Mouse (Mus musculus) neural tube, embryonic 14.5 days (tissue): ENCODE measurements around the gene Gbf1. TPM values are rescaled to one million over a fixed set of nuclear protein-coding genes. Genes with fewer than 3 reads are reported as not detected.
A peak's percentile ranks its signal among the peaks of the same experiment; 100 is the strongest.
"Not testable (repeated sequence)": the region's sequence is repeated elsewhere in the genome, so short reads cannot be mapped to it uniquely, and the experiment has no call there.

Experiments used
- ATAC-seq: fragments of 200-750 bp; cut with Nextera tagmentation; 2 replicates; pipeline ENCODE4 v1.8.0; 2017; ENCODE audit warnings: low read depth, mild to moderate bottlenecking, moderate TSS enrichment, moderate library complexity
- H3K27ac ChIP-seq: fragments of 300-500 bp; sonication (generic); 2 replicates; pipeline ENCODE4 v1.5.1; 2014; ENCODE audit warnings: low read depth, mild to moderate bottlenecking, control low read depth, low read length, moderate library complexity, mixed read lengths
- H3K27me3 ChIP-seq: fragments of 300-500 bp; sonication (generic); 2 replicates; pipeline ENCODE4 v1.6.1; 2014; ENCODE audit warnings: low read length; ENCODE audit not compliant: control insufficient read depth, insufficient read depth
- H3K36me3 ChIP-seq: fragments of 300-500 bp; sonication (generic); 2 replicates; pipeline ENCODE4 v1.6.1; 2014; ENCODE audit warnings: low read length, mixed read lengths; ENCODE audit not compliant: control insufficient read depth, insufficient read depth
- H3K4me1 ChIP-seq: fragments of 300-500 bp; sonication (generic); 2 replicates; pipeline ENCODE4 v1.6.1; 2014; ENCODE audit warnings: low read length; ENCODE audit not compliant: control insufficient read depth, insufficient read depth
- H3K4me2 ChIP-seq: fragments of 300-500 bp; sonication (generic); 2 replicates; pipeline ENCODE4 v1.6.1; 2014; ENCODE audit warnings: mild to moderate bottlenecking, low read depth, low read length, control low read depth
- H3K4me3 ChIP-seq: fragments of 300-500 bp; sonication (generic); 2 replicates; pipeline ENCODE4 v1.5.1; 2014; ENCODE audit warnings: low read depth, low read length, control low read depth, mixed read lengths
- H3K9ac ChIP-seq: fragments of 300-500 bp; sonication (generic); replicated peaks from 2 replicates; pipeline ENCODE4 v1.6.1; 2014; ENCODE audit warnings: low read depth, mild to moderate bottlenecking, control low read depth, low read length, mixed read lengths
- H3K9me3 ChIP-seq: fragments of 300-500 bp; sonication (generic); 2 replicates; pipeline ENCODE4 v1.6.1; 2016; ENCODE audit warnings: low read length; ENCODE audit not compliant: control insufficient read depth
- WGBS: fragments of 180-500 bp; shearing (Covaris S2); extraction: QIAGEN DNeasy Blood & Tissue Kit; methylation state at CpG from one replicate; pipeline ENCODE4 v1.1.7; 2014; 5-methylcytosine and 5-hydroxymethylcytosine counted together
- polyA plus RNA-seq: library from polyadenylated mRNA; unstranded; fragments of >200 nt; fragmentation: Nextera tagmentation; extraction: Ambion mirVana; gene quantifications from 2 replicates; pipeline ENCODE4 v1.2.1, GENCODE M21; 2014

Gbf1 gene
- polyA plus RNA-seq, 1 experiment from 2014 or later, result 79.4 TPM

DNA sequence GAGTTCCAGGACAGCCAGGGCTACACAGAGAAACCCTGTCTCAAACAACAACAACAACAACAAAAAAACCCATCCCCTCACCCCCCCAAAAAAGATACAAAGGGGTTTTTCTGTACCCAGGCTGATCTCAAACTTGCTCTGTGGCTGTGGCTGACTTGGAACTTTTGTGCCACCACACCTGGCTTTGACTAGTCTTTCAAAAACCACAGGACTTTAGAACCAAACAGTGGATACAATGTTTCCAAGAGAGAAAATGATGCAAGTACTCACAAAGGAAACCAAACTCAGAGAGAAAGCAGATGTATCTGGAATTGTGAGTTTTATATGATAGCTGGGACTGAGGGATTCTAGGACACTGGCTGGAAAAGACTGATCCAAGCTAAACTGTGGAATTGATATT lies 27.7 kb upstream of the Gbf1 start:
- H3K27me3 ChIP-seq, result no peaks in the 10 kb centered on the region
- H3K27ac ChIP-seq, result no peak overlapping the region
- no peak overlapping the region for H3K4me3 ChIP-seq
- no peak for ATAC-seq
- no peaks in the 10 kb centered on the region for H3K4me1 ChIP-seq
- H3K9ac ChIP-seq, result no peak overlapping the region
- no peak overlapping the region for H3K4me2 ChIP-seq
- no peaks in the 10 kb centered on the region for H3K9me3 ChIP-seq
- H3K36me3 ChIP-seq, result no peaks in the 10 kb centered on the region

DNA sequence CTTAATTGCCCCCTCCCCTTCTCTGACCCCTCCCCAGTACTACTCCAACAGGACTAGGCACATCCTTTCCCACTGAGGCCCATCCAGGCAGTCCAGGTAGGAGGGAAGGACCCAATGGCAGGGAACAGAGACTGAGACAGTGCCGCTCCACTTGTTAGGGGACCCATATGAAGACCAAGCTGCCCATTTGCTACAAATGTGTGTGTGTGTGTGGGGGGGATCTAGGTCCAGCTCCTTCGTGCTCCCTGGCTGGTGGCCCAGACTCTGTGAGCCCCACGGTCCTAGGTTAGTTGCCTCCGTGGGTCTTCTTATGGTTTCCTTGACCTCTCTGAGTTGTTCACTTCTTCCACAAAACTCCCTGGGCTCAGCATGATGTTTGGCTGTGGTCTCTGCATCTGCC lies 26.0 kb upstream of the Gbf1 start:
- H3K9me3 ChIP-seq, result no peaks in the 10 kb centered on the region
- no peaks in the 10 kb centered on the region for H3K4me1 ChIP-seq
- H3K9ac ChIP-seq, result no peak overlapping the region
- H3K4me3 ChIP-seq, result no peak overlapping the region
- peaks cover 7% of the 10 kb centered on the region for H3K27me3 ChIP-seq
- ATAC-seq, result no peak
- WGBS, result 81% methylated on average over 4 of the region's 4 CpGs
- H3K4me2 ChIP-seq, result no peak overlapping the region
- no peak overlapping the region for H3K27ac ChIP-seq
- no peaks in the 10 kb centered on the region for H3K36me3 ChIP-seq

DNA sequence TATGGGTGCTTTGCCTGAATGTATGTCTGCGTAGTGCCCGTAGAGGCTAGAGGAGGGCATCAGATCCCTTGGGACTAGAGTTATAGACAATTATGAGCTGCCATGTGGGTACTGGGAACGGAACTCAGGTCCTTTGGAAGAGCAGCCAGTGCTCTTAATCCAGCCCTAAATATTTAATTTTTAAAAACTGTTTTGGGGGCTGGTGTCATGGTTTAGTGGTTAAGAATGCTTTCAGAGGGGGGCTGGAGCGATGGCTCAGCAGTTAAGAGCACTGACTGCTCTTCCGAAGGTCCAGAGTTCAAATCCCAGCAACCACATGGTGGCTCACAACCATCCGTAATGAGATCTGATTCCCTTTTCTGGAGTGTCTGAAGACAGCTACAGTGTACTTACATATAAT lies 22.6 kb upstream of the Gbf1 start:
- H3K4me2 ChIP-seq, H3K4me3 ChIP-seq, H3K27ac ChIP-seq, H3K4me1 ChIP-seq, H3K9me3 ChIP-seq, ATAC-seq, H3K36me3 ChIP-seq, H3K9ac ChIP-seq: not testable (repeated sequence)
- 73% methylated on average over 6 of the region's 6 CpGs for WGBS
- peaks cover 30% of the 10 kb centered on the region for H3K27me3 ChIP-seq

DNA sequence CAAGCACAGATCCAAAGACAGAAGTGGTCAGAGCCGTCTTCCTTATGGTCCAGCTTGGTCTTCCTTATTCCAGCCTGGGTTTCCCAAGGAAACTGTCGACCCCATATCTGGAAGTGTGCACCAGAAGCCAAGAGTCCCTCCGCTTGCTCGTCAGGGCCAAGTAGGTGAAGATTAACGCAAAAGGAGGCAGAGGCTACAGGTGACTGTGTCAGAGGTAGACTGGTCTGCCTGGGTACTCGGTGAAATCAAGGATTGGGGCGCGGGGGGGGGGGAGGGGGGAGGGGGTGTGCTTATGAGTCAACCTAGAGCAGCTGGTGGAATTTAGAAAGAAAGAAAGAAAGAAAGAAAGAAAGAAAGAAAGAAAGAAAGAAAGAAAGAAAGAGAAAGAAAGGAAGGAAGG lies 21.0 kb upstream of the Gbf1 start:
- Histone ChIP-seq H3K27me3 (peaks cover 34% of the 10 kb centered on the region), H3K27ac (no peak overlapping the region), H3K4me2 (no peak overlapping the region; the same call in 1 of the 2 replicates), H3K36me3 (no peaks in the 10 kb centered on the region), H3K4me1 (peaks cover 10% of the 10 kb centered on the region; the same call in 1 of the 2 replicates), H3K9me3 (no peaks in the 10 kb centered on the region), H3K9ac (no peak overlapping the region), H3K4me3 (no peak overlapping the region)
- ATAC-seq, result no peak
- WGBS, result 12% methylated on average over 6 of the region's 8 CpGs

DNA sequence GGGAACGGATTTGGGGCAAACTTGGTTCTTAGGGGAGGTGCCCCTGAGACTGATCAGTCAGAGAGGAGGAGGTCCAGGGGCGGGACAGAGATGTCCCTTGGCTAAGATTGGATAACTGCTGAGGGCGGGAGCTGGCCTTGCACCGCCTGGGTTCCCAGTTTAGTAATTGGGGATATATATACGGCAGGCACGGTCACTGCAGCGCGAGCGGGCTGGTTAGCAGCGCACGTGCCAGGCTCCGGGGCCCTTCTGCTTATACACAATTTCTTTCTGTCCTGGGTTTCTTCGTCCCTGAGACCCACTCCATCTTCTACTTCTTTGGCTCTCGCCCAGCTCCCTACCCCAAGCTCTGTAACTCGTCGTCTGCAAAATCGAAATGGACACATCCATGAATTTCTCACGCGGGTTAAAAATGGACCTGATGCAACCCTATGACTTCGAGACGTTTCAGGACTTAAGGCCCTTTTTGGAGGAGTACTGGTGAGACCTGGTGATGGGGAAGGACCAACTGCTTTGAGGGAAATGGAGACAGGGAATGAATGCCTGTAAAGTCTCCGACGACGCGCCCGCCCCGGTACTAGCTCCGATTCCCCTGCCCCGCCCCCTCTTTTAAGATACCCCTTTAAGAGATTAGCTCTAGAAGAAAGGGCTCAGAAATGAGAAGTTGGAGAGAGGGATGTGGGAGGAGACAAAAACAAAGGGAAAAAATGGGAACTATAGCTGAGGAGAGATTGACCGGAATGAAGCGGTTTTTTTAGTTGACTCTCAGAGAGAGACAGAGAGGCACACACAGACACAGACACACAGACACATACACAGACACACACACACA lies 20.4 kb upstream of the Gbf1 start, which contains the start of gene Elovl3:
TSS of gene Elovl3 (plus strand) at position 204 of the 832 bp plus-strand sequence.
- 3% methylated on average over 31 of the region's 31 CpGs for WGBS
- no peak within 1 kb of the TSS for H3K9ac ChIP-seq

DNA sequence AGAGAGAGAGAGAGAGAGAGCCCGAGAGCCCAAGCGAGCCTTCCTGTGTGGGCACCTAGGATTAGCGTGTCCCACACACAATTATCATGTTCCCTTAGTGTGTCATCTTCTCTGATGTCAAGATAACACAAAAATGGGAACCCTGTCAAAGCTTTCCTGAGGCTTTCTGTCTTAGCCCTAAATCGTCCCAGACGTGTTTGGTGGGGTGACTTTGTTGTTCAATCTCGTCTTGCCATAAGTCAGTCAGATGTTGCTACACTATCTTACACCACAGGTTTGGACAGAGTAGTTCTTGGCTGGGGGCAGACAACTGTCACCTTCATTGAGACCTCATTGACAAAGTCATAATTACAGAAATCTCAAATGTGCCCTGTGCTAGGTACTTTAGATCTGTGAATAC lies 19.7 kb upstream of the Gbf1 start:
- no peaks in the 10 kb centered on the region for H3K9me3 ChIP-seq
- H3K27ac ChIP-seq, result no peak overlapping the region
- no peak overlapping the region for H3K4me3 ChIP-seq
- H3K9ac ChIP-seq, result no peak overlapping the region
- H3K4me1 ChIP-seq, result peaks cover 10% of the 10 kb centered on the region; the same call in 1 of the 2 replicates
- H3K36me3 ChIP-seq, result no peaks in the 10 kb centered on the region
- no peak overlapping the region for H3K4me2 ChIP-seq
- ATAC-seq, result no peak
- H3K27me3 ChIP-seq, result peaks cover 37% of the 10 kb centered on the region
- WGBS, result 48% methylated on average over 6 of the region's 6 CpGs

More for the DNA sequence above, 20.4 kb upstream of the Gbf1 start, which contains the start of gene Elovl3:
- no peak within 1 kb of the TSS for H3K4me3 ChIP-seq
- H3K27ac ChIP-seq, result no peak within 1 kb of the TSS
- no peaks in the 10 kb centered on the region for H3K9me3 ChIP-seq
- ATAC-seq, result no peak
- no peaks in the 10 kb centered on the region for H3K36me3 ChIP-seq
- H3K27me3 ChIP-seq, result peaks cover 34% of the 10 kb centered on the region
- peak within 1 kb of the TSS; percentile 26; the same call in 1 of the 2 replicates for H3K4me2 ChIP-seq
- peaks cover 10% of the 10 kb centered on the region; the same call in 1 of the 2 replicates for H3K4me1 ChIP-seq

DNA sequence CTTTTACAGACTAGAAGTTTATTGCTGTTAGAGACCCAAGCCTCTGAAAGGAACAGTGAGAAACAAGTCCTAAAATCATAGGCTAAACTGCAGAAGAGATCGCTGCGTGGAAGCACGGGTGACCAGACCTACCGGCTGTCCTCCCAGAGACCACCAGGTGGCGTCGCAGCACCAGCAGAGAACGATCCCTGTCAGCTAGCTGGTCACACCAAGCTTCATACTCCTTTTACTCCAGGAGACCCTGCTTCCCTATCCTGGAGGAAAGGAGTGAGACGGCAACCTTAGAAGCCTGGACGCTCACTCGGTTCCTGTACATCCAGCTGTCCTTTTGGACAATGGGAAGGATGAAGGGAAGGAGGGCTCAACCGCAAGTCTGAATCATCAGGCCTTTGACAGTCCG lies 17.0 kb upstream of the Gbf1 start:
- Histone ChIP-seq H3K4me2 (peak overlapping the region; percentile 99), H3K4me1 (peaks cover 10% of the 10 kb centered on the region; the same call in 1 of the 2 replicates), H3K27ac (no peak overlapping the region), H3K4me3 (peak overlapping the region; percentile 44), H3K36me3 (no peaks in the 10 kb centered on the region), H3K27me3 (peaks cover 51% of the 10 kb centered on the region), H3K9ac (peak overlapping the region; percentile 50), H3K9me3 (no peaks in the 10 kb centered on the region)
- WGBS, result 3% methylated on average over 12 of the region's 12 CpGs
- peak; percentile 74 for ATAC-seq

DNA sequence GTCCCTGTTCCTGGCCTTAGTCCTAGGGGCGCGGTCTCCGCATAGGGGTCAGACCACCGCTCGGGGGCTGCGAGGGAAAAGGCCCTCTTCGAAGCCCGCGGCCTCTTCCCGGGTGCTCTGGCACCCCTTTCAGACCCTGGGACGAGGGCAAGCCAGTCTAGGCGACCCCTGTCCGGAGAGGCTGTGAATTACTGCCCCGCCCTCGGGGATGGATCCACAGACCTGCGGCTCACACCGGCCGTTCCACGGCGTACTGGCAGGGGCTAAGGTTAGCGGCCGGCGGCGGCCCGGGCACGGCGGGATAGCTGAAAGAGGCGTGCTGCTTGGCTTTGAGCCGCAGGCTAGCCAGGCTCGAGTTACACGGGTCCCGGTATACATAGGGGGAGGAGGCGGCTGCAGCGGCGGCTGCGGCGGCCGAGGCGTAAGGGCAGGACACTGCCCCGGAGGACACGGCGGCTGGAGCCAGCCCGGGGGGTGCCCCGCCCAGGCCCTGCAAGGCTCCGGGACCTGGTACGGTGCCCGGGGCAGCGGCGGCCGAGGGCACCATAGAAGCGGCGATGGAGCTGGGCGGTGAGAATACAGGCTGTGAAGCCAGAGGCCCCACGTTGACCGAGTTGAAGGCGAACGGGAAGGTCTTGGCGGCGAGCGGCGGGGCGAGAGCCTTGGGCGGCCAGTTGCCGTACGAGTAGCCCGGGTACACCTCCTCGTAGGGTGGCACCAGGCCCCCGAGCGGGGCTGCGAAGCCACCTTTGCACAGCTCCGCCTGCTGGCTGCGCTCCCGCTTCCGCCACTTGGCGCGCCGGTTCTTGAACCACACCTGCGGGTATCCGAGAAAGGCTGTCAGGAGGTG lies 16.3 kb upstream of the Gbf1 start:
- peak overlapping the region; percentile 99 for H3K4me2 ChIP-seq
- H3K36me3 ChIP-seq, result no peaks in the 10 kb centered on the region
- peak overlapping the region; percentile 50 for H3K9ac ChIP-seq
- ATAC-seq, result peak; percentile 71
- H3K27me3 ChIP-seq, result peaks cover 44% of the 10 kb centered on the region
- H3K4me1 ChIP-seq, result peaks cover 10% of the 10 kb centered on the region; the same call in 1 of the 2 replicates
- WGBS, result under 1% methylated on average over 68 of the region's 79 CpGs
- H3K9me3 ChIP-seq, result no peaks in the 10 kb centered on the region
- H3K27ac ChIP-seq, result no peak overlapping the region
- H3K4me3 ChIP-seq, result peak overlapping the region; percentile 44
